Mouse (Mus musculus) activated CD4-positive, CD25-positive, alpha-beta regulatory T cell, adult 4 months (primary cell): Measurements from ENCODE around the gene Trim3. TPM values are rescaled to one million over a fixed set of nuclear protein-coding genes. Genes with fewer than 3 reads are reported as not detected.
A peak's percentile ranks its signal among the peaks of the same experiment; 100 is the strongest.

ENCODE experiments used
- ATAC-seq: one replicate; pipeline ENCODE4 v1.8.0; 2017
- polyA plus RNA-seq, 2 experiments: library from polyadenylated mRNA; unstranded; fragments of 100-300 nt; shearing (Covaris generic); gene quantifications; one replicate each; pipeline ENCODE4 v1.2.1; 2017

The Trim3 gene
- polyA plus RNA-seq, result 1 to 10 TPM; 1.9 to 2.5 TPM

DNA sequence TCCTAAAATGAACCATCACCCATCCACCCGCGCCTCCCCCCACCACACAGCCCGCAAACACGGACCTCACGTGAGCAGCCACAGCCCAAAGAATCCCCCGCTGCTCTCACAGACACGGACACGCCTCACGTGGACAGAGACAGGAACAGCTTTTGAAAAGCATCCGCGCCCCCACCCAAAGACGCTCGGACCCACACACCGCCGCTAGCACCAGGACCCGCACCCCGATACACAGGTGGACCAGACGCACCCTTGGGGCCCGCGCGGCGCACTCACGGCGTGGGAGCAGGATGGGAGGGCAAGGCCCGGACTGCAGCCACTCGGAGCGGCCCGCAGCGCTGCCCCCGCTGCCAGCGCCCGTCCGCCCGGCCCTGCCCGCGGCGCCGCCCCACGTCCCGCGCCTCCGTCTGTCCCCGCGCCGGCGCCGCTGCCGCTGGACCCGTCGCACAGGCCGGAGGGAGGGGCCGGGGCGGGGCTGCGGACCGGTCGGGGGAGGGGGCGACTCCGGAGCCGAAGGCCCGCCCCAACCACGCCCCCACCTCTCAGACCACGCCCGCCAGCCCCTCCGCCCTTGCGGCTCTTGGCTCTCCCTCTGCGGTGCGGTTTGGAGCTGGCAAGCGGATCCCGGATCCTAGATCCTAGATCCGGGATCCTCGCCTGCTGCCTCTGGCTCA lies at the start of gene Trim3:
Trim3 (minus strand) TSS at position 445 of the 674 bp plus-strand sequence.
- peak; percentile 81 for ATAC-seq

DNA sequence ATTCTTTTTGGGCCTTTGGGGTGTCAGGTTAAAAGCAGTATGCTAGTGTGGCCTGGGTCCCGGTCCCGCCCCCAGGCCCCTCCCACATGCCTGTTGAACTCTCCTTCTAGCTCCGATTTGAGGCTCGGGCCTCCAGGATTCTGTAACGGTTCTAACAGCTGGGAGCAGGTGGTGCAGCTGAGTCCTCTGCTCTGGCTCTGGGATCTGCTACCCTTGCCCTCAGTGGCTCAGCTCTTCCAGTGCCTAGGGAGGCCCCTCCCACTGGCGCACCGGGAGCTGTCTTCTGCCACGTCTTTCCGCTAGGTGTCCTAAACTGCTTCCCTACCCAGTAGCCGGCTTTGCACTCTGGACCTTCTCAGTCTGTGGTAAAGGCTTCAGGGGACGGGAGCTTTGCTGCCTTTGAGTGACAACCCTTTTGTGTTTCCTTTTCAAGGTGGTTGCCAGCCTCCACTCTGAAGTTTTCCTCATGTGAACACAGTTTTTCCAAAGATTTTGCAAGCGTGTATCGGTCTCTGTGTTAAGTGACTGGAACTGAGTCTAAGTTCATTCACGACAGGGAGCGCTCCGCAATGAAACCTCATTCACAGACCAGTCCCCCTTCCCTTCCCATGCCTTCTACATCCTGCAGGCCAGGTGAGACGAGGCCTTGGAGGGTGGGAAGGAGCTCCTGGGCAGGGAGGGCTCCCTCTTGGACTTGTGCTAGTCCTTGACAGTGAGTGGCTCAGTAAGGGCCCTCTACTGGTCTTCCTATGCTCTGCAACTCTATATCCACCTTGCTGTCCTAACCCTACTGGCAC lies 17.5 kb upstream of the Trim3 start, which contains the start of gene Dnhd1:
Dnhd1 (plus strand) TSS at position 189 of the 797 bp plus-strand sequence.
- peak; percentile 92 for ATAC-seq

DNA sequence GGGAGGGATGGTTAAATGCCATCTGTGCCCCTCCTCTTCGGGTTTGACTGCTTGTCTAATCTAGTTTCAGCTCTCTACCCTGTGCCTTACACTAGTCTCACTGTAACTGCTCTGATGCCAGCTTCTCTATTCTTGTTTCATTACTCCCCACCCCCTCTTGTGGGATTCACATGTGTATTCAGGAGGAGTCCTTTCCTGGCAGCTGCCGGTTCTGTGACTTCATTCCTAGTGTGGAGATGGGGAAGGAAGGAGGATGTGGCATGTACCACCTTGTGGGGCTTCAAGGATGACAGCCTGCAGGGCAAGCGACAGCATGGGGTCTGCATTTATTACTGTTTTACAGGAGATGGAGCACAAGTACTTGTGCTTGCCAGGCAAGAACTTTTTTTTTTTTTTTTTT lies 8.6 kb upstream of the Trim3 start:
- ATAC-seq, result no peak

DNA sequence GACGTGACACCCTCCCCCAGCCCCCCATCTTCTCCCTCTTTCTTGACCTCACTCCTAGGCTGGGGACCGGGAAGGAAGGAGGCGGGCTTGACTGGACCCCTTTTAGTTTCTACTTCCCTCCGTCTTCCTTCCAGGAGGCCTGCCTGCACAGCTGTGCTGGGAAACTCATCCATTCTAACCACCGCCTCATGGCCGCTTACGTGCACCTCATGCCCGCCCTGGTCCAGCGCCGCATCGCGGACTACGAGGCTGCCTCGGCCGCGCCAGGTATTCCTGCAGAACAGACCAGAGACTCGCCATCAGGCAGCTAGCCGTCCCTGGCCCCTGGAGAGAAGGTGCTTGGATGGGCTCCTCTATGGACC lies 7.5 kb upstream of the Trim3 start:
- ATAC-seq, result no peak

DNA sequence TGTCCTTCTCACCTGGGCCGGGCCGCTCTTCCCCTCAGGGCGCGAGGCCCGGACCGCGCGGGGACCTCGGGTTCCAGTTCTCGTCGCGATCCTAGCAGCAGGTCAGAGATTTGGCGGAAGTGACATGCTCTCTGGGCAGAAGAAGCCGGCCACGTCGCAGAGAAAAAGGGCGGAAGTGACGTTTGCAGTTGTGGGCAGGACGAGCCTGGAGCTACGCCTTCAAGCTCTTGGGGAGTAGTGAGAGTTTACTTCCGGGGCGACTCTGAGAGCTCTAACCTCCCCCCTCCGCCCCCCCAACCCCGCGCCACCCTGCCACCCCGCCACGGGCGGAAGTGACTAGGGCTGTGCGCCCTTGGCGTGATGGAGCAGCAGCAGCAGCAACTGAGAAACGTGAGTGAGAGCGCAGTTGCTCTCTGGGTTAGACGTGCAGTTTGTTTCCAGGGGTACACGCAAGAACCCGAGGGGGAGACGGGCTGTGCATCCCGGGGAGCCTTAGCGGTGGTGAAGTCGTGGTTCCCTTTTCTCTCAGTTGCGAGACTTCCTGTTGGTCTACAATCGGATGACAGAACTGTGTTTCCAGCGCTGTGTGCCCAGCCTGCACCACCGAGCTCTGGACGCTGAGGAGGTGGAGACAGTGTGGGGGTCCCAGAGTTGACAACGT lies 7.0 kb upstream of the Trim3 start, which contains the start of the genes Arfip2 and Gm45799:
Arfip2 (minus strand) TSS at position 184 of the 661 bp plus-strand sequence.
Gm45799 (plus strand) TSS at position 320 of the 661 bp plus-strand sequence.
- ATAC-seq, result peak; percentile 96

DNA sequence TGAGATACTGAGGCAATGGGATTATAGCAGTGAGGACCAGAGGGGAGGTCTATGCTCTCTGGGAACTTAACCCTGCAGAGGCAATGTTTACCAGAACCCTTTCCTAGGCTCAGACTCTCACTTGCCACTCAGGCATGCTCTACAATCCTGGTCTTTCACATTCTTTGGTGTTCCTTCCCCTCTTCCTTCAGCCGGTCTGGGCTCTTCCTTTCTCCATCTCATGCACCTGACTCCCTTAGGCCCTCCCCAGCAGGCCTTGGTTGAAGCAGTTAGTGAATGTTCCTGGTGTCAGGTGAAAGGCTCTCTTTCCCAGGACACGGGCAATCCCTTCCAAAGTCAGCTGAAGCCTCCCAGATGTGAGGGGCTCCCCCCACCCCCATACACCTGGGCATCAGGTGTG lies 6.4 kb upstream of the Trim3 start, which contains the start of gene Timm10b:
Timm10b (plus strand) TSS at position 301 of the 400 bp plus-strand sequence.
- peak; percentile 3 for ATAC-seq

GRCm38 (mm10) chr7:105639304-105639703 lies 5.9 kb upstream of the Trim3 start:
- no peak for ATAC-seq

- no peak for ATAC-seq
Measured at GRCm38 (mm10) chr7:105638776-105639175, 5.4 kb upstream of the Trim3 start.

DNA sequence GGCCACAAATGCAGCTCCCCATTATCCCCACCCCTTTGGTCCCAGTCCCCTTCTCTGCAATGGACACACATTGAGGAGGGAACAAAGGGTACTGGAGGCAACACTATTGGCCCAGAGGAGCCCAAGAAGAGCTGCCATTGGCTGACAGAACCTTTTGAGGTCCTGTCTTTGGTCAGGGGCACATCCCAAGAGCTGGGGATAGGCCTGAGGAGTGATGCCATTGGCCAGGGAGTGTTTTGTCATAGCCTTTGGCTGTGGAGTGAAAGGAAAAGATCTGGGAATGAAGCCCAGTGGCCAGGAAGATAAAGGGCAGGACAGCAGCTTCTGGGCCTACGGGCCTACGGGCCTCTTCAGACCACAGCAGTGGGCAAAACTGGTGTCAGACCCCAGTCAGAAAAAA lies 2.4 kb upstream of the Trim3 start:
- no peak for ATAC-seq

- no peak for ATAC-seq
Measured at GRCm38 (mm10) chr7:105634272-105634920, 1.0 kb upstream of the Trim3 start.

DNA sequence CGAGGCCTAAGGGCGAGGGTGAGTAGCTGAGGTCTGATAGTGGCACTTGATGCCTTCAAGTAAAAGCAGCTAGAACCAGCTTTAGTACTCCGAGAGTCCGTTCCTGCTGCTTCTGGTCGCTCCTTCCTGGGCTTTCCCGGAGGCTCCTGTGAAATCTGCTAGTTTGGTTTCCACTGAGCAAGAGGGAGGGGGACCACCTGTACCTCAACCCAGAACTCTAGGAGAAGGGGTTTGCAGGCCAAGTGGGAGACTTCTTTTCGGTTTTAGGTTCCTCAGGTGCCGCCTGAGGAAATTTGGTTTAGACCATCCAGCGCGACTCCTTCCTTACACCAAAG lies 397 bp upstream of the Trim3 start:
- ATAC-seq, result no peak

- no peak for ATAC-seq
Measured at GRCm38 (mm10) chr7:105632551-105632972, 809 bp downstream of the Trim3 start.

GRCm38 (mm10) chr7:105628633-105629032 lies 4.7 kb downstream of the Trim3 start:
- ATAC-seq, result no peak

DNA sequence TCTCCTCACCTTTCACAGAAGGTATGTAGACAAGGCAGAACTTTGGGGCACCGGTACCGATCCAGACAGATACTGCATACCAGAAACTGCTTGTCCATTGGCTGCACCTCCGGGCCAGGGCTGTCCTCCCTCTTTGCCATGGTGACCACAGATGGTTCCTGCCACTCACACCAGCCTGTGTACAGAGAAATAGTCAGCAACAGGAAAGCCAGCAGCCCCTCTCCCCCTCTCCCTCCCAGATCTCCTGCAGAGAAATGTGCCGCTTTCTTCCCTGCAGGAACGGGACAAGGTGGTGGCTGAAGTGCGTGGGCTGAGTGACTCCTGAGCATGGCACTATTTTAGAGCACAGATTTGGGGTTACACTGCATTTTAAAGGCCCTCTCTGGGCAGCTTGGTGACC lies 8.0 kb downstream of the Trim3 start:
- ATAC-seq, result no peak

- no peak for ATAC-seq
Measured at GRCm38 (mm10) chr7:105621646-105622292, 11.6 kb downstream of the Trim3 start.

DNA sequence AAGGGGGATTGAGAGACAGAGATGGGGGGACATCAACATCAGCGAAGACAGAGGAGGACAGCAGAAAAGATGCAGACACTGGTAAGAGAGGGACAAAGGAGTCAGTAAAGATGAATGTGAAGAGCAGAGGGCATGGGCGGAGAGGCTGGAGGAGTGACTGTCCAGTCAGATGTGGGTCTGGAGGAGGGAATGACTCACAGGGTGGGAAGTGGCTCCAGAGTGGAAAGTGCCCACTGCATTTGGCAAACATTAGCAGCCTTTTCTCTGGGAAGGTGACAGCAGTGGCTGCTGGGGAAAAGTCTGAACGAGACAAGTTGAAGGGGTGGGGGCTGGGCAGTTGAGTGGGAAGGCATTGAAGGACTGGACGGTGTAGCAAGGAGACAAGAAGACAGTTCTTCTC lies 12.3 kb downstream of the Trim3 start:
- ATAC-seq, result no peak

DNA sequence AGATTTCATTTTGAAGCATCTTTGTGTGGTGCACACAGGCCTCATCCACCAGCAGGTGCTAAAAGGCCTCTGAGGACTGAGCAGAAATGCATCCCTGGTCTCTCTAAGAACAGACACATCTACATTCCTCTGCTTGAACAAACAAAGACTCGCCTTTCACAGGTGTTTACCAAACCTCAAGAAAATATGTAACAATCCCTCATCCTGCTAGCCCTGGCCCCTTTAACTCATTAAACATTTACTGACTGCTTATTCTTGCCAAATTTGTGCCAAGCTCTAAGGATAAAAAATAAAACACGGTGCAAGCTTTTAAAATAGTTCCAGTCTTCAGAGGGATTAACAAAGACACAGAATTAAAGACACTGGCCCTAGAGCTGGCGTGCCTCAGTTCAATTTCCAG lies 13.7 kb downstream of the Trim3 start:
- ATAC-seq, result no peak

GRCm38 (mm10) chr7:105617810-105618209 lies 15.6 kb downstream of the Trim3 start:
- no peak for ATAC-seq

DNA sequence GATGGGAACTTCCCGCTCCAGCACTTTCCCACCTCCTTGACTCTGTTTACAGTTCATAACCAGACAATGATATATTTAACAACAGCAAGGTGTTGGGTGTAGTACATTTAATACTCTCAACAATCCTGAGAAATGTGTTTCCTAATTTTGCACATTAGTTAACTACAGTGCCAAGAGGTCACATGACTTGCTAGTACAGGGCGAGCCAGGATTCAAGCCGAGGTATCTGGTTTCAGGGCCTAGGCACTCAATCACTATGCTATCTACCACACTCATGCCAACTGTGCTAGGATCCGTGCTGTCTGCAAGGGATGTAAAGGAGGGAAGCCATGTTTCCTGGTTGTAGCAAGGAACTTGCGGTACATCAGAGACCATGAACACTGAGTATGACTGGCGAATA lies 16.8 kb downstream of the Trim3 start:
- no peak for ATAC-seq

GRCm38 (mm10) chr7:105615720-105616119 lies 17.7 kb downstream of the Trim3 start:
- no peak for ATAC-seq

GRCm38 (mm10) chr7:105614400-105614799 lies 19.0 kb downstream of the Trim3 start:
- no peak for ATAC-seq

DNA sequence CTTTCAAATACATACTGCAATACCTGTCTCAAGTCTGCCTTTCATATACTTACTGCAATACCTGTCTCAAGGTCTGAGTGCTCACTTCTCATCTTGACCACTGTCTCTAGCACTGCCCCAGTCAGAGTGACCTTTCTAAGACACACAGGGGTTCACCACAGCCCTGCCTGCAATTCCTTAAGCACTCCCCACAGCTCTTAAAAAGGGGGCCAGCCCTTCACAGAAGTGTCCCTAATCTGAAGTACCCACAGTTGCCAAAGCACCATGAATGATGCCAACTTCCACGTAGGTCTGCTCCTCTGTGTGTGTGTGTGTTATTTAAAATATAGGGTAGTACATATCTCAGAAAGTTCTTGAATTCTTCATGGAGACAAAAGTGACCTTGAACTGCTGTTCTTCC lies 21.6 kb downstream of the Trim3 start:
- ATAC-seq, result no peak
